Mouse (Mus musculus) cortical plate, adult 2 months (tissue): ENCODE results near the gene 4931409K22Rik.

ENCODE experiments used
- CTCF ChIP-seq: fragments of 200-500 bp; IDR thresholded peaks from 2 replicates; pipeline ENCODE4 v1.5.1; 2011; ENCODE audit warnings: mild to moderate bottlenecking, control low read depth, low read length; ENCODE audit not compliant: insufficient read depth; ENCODE audit errors: extremely low read depth
- POLR2A ChIP-seq: fragments of 200-500 bp; IDR thresholded peaks from 2 replicates; pipeline ENCODE4 v1.6.1; 2011; ENCODE audit warnings: mild to moderate bottlenecking, low read length, control low read depth; ENCODE audit not compliant: insufficient read depth; ENCODE audit errors: extremely low read depth

GRCm38 (mm10) chr5:24576801-24577182 lies 20.2 kb upstream of the 4931409K22Rik start:
- TF ChIP-seq CTCF (no peak), POLR2A (no peak)
